Mouse (Mus musculus): ENCODE measurements at regions not wholly inside any gene's neighbourhood (a gene's known extent, or its start where the extent isn't known, plus 50 kb on each side); places are given as distances from the start of the nearest gene placed in this dataset.
"Not testable (repeated sequence)": the region's sequence is repeated elsewhere in the genome, so short reads cannot be mapped to it uniquely, and the experiment has no call there.

DNA sequence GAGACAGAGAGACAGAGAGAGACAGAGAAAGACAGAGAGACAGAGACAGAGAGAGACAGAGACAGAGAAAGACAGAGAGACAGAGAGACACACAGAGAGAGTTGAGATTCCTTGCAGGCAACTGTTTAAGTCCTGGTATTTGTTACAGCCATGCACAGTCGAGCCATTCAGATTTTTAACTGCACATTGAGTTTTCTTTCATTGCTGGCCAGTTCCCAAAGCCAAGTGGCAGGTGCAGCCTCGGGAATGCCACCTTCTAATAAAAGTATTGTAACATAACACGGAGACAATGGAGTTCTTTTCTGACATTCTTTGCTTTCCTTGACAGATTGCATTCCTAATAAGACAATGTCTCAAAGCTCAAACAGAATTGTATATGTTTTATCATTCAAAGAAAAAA is 306.3 kb upstream of the Flrt2 start:
- DNase-seq (ENCODE audit: low spot score in 2 of 2) = no peak

DNA sequence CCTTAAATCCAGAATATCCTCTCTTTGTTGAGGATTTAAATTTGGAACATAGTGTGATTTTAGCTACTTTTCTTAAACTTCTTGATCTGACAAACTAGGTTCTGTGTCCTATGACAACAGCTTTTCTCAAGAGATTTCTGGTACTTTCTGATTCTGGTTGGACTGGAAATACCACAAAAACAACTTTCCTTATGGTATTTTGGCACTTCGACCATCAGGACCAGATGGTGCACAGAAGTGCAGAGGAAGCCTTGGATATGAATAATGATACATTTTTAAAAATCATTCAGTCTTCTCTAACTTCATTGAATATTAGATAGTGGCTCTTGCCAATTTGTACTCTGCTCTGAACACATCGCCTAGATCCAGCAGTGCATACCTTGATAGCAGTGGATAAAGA is 303.8 kb upstream of the Flrt2 start:
- DNase-seq (ENCODE audit: low spot score in 2 of 2) = peak; percentile 26 to 35

GRCm38 (mm10) chr12:95392821-95393220 is 299.2 kb upstream of the Flrt2 start:
- no peak for DNase-seq (ENCODE audit: low spot score in 2 of 2)

DNA sequence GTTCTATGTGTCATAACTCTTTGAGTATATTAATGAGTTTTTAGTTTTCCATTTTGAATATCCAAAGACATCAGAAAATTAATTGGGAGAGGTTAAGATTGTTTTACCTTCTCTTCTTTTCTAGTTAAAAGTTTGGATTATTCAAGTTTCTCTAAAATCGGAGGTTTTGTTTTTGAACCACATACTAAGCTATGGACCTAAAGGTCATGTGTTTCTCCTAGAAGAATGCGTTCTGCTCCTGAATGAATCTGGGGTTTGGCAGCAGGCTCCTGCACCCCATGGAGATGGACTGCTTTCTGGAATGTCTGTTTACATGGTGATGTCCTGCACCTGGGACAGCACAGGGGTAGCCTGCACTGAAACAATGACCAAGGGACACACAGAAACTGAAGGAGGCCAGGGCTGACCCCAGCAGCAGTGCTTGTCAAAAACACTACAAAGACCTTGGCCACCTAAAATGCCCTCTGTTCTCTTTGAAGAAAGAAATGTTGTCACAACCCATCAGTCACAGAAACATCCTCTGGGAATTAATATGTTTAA is 297.0 kb upstream of the Flrt2 start:
- DNase-seq (ENCODE audit: low spot score in 2 of 2) = peak in 1 of 2 experiments; percentile 3

DNA sequence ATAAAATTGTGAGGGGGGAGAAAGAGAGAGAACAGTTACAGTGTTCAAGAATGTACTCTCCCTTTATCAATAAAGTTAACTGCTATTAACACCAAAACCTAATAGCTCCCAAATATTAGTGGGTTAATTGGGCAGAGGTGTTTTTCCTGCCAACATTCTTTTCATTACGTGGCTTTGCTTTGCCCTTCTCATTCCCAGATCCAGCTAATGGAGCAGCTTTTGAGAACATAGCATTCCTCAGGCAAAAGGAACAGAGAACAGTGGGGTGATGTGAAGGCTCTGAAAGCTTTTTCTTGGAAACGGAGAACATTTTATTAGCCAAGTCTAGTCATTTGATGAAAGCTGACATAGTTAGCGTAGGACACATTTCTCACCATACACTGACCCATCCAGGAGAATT is 271.2 kb upstream of the Flrt2 start:
- DNase-seq (ENCODE audit: low spot score in 2 of 2) = no peak

DNA sequence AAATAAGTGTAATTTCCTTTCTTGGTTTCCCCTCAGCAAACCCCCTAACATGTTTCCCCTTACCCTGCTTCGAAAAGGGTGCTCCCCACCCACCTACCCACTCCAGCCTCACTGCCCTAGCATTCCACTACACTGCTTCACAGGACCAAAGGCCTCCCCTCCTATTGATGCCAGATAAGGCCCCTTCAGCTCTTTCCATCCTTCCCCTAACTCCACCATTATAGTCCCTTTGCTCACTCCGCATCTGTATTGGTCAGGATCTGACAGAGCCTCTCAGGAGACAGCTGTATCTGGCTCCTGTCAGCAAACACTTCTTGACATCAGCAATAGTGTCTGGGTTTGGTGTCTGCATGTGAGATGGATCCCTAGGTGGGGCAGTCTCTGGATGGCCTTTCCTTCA is 267.3 kb upstream of the Flrt2 start:
- DNase-seq (ENCODE audit: low spot score in 2 of 2) = no peak

DNA sequence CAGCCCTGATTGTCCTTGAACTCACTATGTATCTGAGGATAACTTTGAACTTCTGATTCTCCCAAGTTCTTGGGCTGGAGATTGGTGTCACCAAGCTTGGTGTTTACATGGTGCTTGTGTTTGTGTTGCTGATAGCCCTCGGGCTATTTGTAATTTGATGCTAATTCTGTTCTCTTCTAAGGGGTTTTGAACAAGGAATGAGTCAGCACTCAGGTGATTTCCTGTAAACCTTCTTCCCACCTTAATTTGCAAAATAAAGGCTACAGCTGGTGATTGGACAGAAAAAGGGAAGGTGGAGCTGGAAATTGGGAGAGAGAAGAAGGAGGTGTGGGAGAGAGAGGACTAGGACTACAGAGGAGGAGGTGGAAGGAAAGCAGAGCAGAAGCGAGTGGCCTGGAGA is 254.8 kb upstream of the Flrt2 start:
- DNase-seq (ENCODE audit: low spot score in 2 of 2) = no peak

DNA sequence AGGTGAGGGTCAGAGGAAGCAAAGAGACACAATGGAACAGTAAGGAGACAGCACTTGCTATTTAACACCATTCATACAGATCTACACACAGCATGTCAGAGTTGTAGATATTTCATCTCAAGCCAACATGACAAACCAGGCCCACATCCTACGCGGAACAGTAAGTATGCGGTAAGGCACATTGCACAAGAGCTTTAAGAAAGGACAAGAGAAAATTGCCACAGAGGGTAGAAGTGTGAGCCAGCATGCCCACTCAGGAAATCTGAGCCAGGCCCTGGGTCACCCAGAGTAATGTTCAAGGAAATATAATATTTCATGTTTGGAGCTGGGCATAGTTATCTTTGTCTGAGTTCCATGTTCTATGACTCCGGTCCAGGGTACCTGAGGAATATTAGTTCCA is 234.5 kb upstream of the Flrt2 start:
- DNase-seq (ENCODE audit: low spot score in 2 of 2) = no peak

DNA sequence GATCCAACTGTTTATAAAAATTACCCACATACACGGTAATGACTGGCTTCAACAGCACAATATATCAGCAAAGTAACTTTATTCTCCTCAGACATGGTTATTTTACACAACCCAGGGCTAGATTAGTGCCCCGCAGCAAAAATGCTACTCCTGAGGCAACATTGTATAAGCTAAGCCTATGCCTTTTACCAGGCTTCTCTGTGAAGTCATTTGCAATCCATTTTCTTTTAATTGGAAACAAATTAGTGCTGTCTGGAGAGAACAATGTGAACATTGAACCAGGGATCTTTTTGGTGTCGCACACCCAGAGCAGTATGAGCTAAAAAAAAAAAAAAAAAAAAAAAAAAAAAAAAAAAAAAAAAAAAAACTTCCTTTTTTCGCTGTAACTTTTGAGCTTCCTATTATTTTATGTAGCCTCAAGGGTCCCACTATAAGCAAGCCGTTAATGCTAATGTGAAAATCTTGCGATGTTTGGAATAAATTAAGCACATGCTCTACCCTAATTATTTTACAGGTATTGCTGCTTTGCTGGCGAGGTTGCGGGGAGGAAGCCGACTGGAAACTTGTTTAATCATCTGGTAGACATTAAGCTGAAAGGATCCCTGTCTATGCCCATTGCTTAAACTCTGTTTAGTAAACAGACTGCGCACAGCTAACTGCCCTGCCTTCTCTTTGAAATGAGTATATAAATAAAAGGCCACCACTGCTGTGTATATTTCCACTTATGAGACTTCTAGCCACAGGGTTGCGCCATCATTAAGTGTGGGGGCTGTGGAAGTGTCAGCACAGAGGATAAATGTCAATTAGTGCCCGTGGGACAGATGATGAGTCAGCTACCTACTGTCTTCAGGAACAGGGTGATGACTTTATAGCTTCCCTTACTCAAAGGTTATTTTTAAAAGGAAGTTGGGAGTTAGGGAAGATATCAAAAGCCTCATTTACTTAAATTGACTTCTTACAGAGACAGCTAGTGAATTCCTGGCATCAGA is 225.2 kb upstream of the Flrt2 start:
- no peak for DNase-seq (ENCODE audit: low spot score in 2 of 2)

- no peak for DNase-seq (ENCODE audit: low spot score in 2 of 2)
Observed at GRCm38 (mm10) chr12:95469897-95470296, 222.1 kb upstream of the Flrt2 start.

DNA sequence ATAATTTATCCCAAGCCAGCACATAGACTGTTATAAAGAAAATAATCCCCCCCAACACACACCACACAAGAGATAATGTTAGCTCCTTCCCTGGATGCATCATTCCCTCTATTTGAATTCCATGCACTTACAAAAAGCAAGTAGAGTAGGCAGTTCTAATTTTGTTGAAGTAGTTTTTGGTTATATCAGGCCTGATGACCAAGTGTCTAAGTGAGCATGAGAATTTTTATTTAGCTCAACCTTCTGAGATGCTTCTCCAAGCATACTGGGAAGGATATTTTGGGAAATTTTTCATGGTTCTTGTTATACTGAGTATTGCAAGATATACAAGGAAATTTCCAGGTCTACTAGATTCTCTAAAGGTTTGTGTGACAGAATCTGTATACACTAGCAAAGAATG is 205.5 kb upstream of the Flrt2 start:
- no peak for DNase-seq (ENCODE audit: low spot score in 2 of 2)

- DNase-seq (ENCODE audit: low spot score in 2 of 2) = no peak
Observed at GRCm38 (mm10) chr12:95488371-95488770, 203.7 kb upstream of the Flrt2 start.

DNA sequence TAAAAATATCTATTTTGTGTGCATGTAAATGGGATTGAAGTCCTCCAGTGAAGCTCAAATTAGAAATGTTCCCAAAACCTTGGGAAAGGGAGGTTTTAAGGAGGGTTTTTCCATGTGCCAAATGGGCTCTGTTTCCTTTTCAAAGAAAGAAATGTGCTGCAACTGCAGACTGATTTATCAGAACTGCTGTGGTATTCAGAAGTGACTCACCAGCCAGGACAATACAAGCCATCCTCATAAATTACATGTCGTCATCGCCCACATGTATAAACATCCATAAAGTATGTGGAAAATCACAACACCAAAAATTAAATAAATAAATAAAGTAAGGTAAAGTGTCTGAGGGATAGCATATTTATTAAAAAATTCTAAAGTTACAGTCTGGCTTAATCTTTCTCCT is 202.7 kb upstream of the Flrt2 start:
- DNase-seq (ENCODE audit: low spot score in 2 of 2) = peak in 1 of 2 experiments; percentile 7

DNA sequence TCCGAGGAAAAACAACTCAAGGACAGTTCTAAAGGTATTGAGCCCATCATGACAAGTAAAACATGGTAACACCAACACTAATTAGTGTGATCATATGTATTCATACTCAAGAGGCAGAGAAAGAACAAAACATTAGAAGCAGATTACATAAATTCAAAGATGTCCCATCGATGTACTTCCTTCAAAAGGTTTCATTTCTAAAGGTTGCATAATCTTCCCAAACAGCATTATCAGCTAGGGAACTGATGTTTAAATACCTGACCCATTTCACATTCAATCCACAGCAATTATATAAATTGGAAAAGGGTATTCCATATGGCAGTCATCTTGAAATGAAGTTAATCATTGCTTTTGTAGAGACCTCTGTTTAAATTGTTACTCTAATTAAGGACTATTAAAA is 202.2 kb upstream of the Flrt2 start:
- no peak for DNase-seq (ENCODE audit: low spot score in 2 of 2)

- not testable (repeated sequence) for DNase-seq (ENCODE audit: low spot score in 2 of 2)
Observed at GRCm38 (mm10) chr12:95491806-95492436, 200.1 kb upstream of the Flrt2 start.

DNA sequence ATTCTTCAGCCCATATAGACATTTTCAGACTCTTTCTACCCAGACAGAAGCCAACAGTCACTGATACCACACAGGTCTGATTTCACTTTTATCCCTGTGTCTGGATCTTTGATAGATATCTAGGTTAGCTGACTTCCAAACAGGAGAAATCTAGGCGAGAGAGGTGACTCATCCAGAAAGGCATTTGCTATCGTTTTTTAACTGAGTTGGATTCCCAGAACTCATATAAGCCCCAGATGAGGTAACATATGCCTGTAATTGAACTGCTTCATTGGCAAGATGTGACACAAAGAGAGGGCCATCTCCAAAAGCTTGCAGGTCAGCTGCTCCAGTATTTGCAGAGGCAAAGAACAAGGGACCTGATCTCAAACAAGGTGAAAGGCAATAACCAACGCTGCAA is 190.6 kb upstream of the Flrt2 start:
- no peak for DNase-seq (ENCODE audit: low spot score in 2 of 2)

GRCm38 (mm10) chr12:95520008-95520407 is 172.0 kb upstream of the Flrt2 start:
- DNase-seq (ENCODE audit: low spot score in 2 of 2) = no peak

GRCm38 (mm10) chr12:95522052-95522451 is 170.0 kb upstream of the Flrt2 start:
- no peak for DNase-seq (ENCODE audit: low spot score in 2 of 2)

GRCm38 (mm10) chr12:95533888-95534639 is 158.0 kb upstream of the Flrt2 start:
- DNase-seq (ENCODE audit: low spot score in 2 of 2) = no peak

- DNase-seq (ENCODE audit: low spot score in 2 of 2) = peak in 1 of 2 experiments; percentile 2
Observed at GRCm38 (mm10) chr12:95547301-95547700, 144.7 kb upstream of the Flrt2 start.

DNA sequence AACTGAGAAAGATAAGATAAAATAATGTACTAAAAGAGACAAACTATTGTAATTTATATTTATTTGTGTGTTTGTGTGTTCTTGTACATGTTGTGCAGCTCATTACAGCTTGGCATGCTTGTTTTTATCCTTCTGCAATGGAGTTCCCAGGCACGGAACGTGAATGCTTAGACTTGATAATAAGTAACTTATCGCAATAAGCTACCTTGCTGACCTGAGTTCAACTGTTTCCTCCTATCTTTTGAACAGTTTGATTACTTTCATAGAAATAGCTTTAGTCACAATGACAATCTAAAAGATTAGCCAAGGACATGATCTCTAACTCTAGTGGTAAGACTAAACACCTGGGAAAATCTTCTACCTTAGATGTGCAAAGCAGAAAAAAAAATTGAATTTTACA is 138.9 kb upstream of the Flrt2 start:
- no peak for DNase-seq (ENCODE audit: low spot score in 2 of 2)
